Mouse (Mus musculus) myocyte (in vitro differentiated cells): ENCODE data around the gene Fam129b.

Source experiments
- E2F4 ChIP-seq: IDR thresholded peaks from one replicate; pipeline ENCODE4 v1.6.1; 2011; ENCODE audit warnings: mild to moderate bottlenecking, control low read depth, moderate library complexity; ENCODE audit not compliant: insufficient read depth
- MAX ChIP-seq: IDR thresholded peaks from one replicate; pipeline ENCODE4 v1.6.1; 2011; ENCODE audit warnings: low read depth, mild to moderate bottlenecking, control low read depth
- POLR2A ChIP-seq: IDR thresholded peaks from one replicate; pipeline ENCODE4 v1.6.1; 2011; ENCODE audit warnings: low read depth, mild to moderate bottlenecking, control low read depth, moderate library complexity; ENCODE audit not compliant: insufficient read length
- POLR2AphosphoS2 ChIP-seq: IDR thresholded peaks from one replicate; pipeline ENCODE4 v1.6.1; 2011; ENCODE audit warnings: low read depth, control low read depth; ENCODE audit not compliant: insufficient read length
- REST ChIP-seq: IDR thresholded peaks from one replicate; pipeline ENCODE4 v1.6.1; 2011; ENCODE audit warnings: mild to moderate bottlenecking, control low read depth, moderate library complexity; ENCODE audit not compliant: insufficient read depth, insufficient read length

DNA sequence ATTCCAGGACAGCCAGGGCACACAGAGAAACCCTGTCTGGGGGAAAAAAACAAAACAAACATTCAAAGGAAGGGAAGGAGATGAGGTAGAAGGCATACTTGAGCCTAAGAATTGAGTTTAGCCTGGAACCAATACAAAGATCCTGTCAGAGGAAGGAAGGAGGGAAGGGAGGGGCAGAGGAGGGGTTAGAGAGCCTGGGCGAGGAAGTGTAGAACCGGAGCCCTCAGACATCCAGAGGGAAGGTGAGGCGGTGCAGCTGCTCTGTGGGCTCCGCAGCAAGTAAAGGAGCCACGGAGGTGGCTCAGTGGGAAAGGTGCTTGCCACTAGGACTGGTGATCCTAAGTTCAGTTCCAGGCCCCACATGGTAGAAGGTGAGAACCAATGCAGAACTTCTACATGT, 34.8 kb upstream of the Fam129b start:
- TF ChIP-seq MAX (no peak), POLR2A (no peak), POLR2AphosphoS2 (no peak), REST (no peak), E2F4 (no peak)
